Mouse (Mus musculus) lung, adult 2 months (tissue): ENCODE data around the gene Krt6a. TPM values are rescaled to one million over a fixed set of nuclear protein-coding genes. Genes with fewer than 3 reads are reported as not detected.
"Not testable (repeated sequence)": the region's sequence is repeated elsewhere in the genome, so short reads cannot be mapped to it uniquely, and the experiment has no call there.

Source experiments
- DNase-seq: peaks from one replicate; pipeline ENCODE4 v3.0.0; 2022
- H3K4me1 ChIP-seq: fragments of 200-500 bp; 2 replicates; pipeline ENCODE4 v1.6.1; 2011; ENCODE audit warnings: low read length; ENCODE audit not compliant: control insufficient read depth, insufficient read depth
- H3K4me3 ChIP-seq: fragments of 200-500 bp; replicated peaks from 2 replicates; pipeline ENCODE3; 2011; ENCODE audit warnings: low read depth, mild to moderate bottlenecking, control low read depth, low read length; ENCODE audit errors: extremely low read depth
- CTCF ChIP-seq: fragments of 200-500 bp; IDR thresholded peaks from 2 replicates; pipeline ENCODE4 v1.5.1; 2011; ENCODE audit warnings: mild to moderate bottlenecking, low read length, control low read depth; ENCODE audit not compliant: insufficient read depth
- POLR2A ChIP-seq: fragments of 200-500 bp; IDR thresholded peaks from 2 replicates; pipeline ENCODE4 v1.6.1; 2011; ENCODE audit warnings: low read depth, mild to moderate bottlenecking, control low read depth, low read length, borderline replicate concordance; ENCODE audit errors: extremely low read depth
- WGBS: fragments of 180-500 bp; shearing (Covaris S2); methylation state at CpG from one replicate; pipeline ENCODE4 v1.1.7; 2018; 5-methylcytosine and 5-hydroxymethylcytosine counted together
- polyA plus RNA-seq: library from polyadenylated mRNA; depleted of rRNA; stranded (reverse); fragments of >200 nt; gene quantifications from 2 replicates; pipeline ENCODE4 v1.2.3, GENCODE M21; 2012; rRNA removed

Gene Krt6a
- polyA plus RNA-seq, 1 experiment: 7.3 TPM

GRCm38 (mm10) chr15:101704066-101704465, 10.0 kb upstream of the Krt6a start:
- 69% methylated on average over 4 of the region's 4 CpGs for WGBS
- DNase-seq: no peak
- H3K4me3 ChIP-seq: no peak overlapping the region
- H3K4me1 ChIP-seq: no peaks in the 10 kb centered on the region
- TF ChIP-seq POLR2A (no peak), CTCF (no peak)

- no peak for DNase-seq
- TF ChIP-seq POLR2A (no peak), CTCF (no peak)
- 35% methylated on average over 2 of the region's 2 CpGs for WGBS
- H3K4me1 ChIP-seq: no peaks in the 10 kb centered on the region
- H3K4me3 ChIP-seq: no peak overlapping the region
Observed at GRCm38 (mm10) chr15:101702380-101702779, 8.3 kb upstream of the Krt6a start.

- no peaks in the 10 kb centered on the region for H3K4me1 ChIP-seq
- no peak overlapping the region for H3K4me3 ChIP-seq
- 68% methylated on average over 8 of the region's 8 CpGs for WGBS
- DNase-seq: no peak
- TF ChIP-seq CTCF (no peak), POLR2A (no peak)
Observed at GRCm38 (mm10) chr15:101699866-101700265, 5.8 kb upstream of the Krt6a start.

- TF ChIP-seq CTCF (no peak), POLR2A (no peak)
- DNase-seq: no peak
- 27% methylated on average over 3 of the region's 3 CpGs for WGBS
- Histone ChIP-seq H3K4me3 (no peak overlapping the region), H3K4me1 (no peaks in the 10 kb centered on the region)
Observed at GRCm38 (mm10) chr15:101699192-101699591, 5.1 kb upstream of the Krt6a start.

- Histone ChIP-seq H3K4me3 (no peak overlapping the region), H3K4me1 (no peaks in the 10 kb centered on the region)
- WGBS: 69% methylated on average over 8 of the region's 8 CpGs
- TF ChIP-seq POLR2A (no peak), CTCF (no peak)
- no peak for DNase-seq
Observed at GRCm38 (mm10) chr15:101697326-101698188, 3.5 kb upstream of the Krt6a start.

- 93% methylated on average over 5 of the region's 5 CpGs for WGBS
- H3K4me3 ChIP-seq, H3K4me1 ChIP-seq, DNase-seq: not testable (repeated sequence)
Observed at GRCm38 (mm10) chr15:101690460-101690859, 3.6 kb downstream of the Krt6a start.

- TF ChIP-seq CTCF: no peak
- TF ChIP-seq POLR2A: no peak
- DNase-seq: no peak
- Histone ChIP-seq H3K4me1 (no peaks in the 10 kb centered on the region), H3K4me3 (no peak overlapping the region)
- WGBS: 63% methylated on average over 2 of the region's 2 CpGs
Observed at GRCm38 (mm10) chr15:101688161-101688560, 5.9 kb downstream of the Krt6a start.

GRCm38 (mm10) chr15:101680187-101680586, 13.9 kb downstream of the Krt6a start, which contains the start of gene Krt6b:
Gene Krt6b, minus strand, starts transcription at chr15:101680287.
- WGBS: 67% methylated on average over 2 of the region's 2 CpGs
- TF ChIP-seq CTCF (no peak), POLR2A (no peak)

GRCm38 (mm10) chr15:101675978-101676377, 18.1 kb downstream of the Krt6a start:
- DNase-seq: no peak
- TF ChIP-seq POLR2A (no peak), CTCF (no peak)
- no peaks in the 10 kb centered on the region for H3K4me1 ChIP-seq
- WGBS: 77% methylated on average over 1 of the region's 1 CpGs
- H3K4me3 ChIP-seq: no peak overlapping the region

More at GRCm38 (mm10) chr15:101680187-101680586, 13.9 kb downstream of the Krt6a start, which contains the start of gene Krt6b:
- Histone ChIP-seq H3K4me3 (no peak within 1 kb of the TSS), H3K4me1 (no peaks in the 10 kb centered on the region)
- no peak for DNase-seq

GRCm38 (mm10) chr15:101652736-101653265, 41.3 kb downstream of the Krt6a start:
- Histone ChIP-seq H3K4me1 (no peaks in the 10 kb centered on the region), H3K4me3 (no peak overlapping the region)
- 77% methylated on average over 5 of the region's 5 CpGs for WGBS
- TF ChIP-seq CTCF (no peak), POLR2A (no peak)
- DNase-seq: no peak

GRCm38 (mm10) chr15:101647280-101647679, 46.8 kb downstream of the Krt6a start, which contains the start of gene Gm5478:
Gene Gm5478, minus strand, starts transcription at chr15:101647380.
- WGBS: 66% methylated on average over 3 of the region's 3 CpGs
- Histone ChIP-seq H3K4me3 (no peak within 1 kb of the TSS), H3K4me1 (no peaks in the 10 kb centered on the region)
- TF ChIP-seq POLR2A: no peak
- DNase-seq: no peak

Other genes starting within 250 kb of the Krt6a start
- not detected in 2 replicates for gene Krt88, start 246.6 kb downstream of the Krt6a start, polyA plus RNA-seq
- gene Krt81, start 230.6 kb downstream of the Krt6a start, polyA plus RNA-seq: not detected in 2 replicates
- gene Krt86, start 220.8 kb downstream of the Krt6a start, polyA plus RNA-seq: 0.09 and 0.12 TPM in 2 replicates
- gene Krt83, start 202.8 kb downstream of the Krt6a start, polyA plus RNA-seq: 0.06 and 0.25 TPM in 2 replicates
- gene Gm49425, start 177.0 kb downstream of the Krt6a start, polyA plus RNA-seq: not detected in 2 replicates
- gene Krt84, start 161.5 kb downstream of the Krt6a start, polyA plus RNA-seq: 0.13 TPM in 1 of 2 replicates, not detected in the other
- gene Krt82, start 143.6 kb downstream of the Krt6a start, polyA plus RNA-seq: not detected in 2 replicates
- gene Krt90, start 131.4 kb downstream of the Krt6a start, polyA plus RNA-seq: 0.22 TPM in 1 of 2 replicates, not detected in the other
- gene Krt75, start 120.4 kb downstream of the Krt6a start, polyA plus RNA-seq: 0.14 TPM in 1 of 2 replicates, not detected in the other
- not detected in 2 replicates for gene Gm5414, start 66.1 kb downstream of the Krt6a start, polyA plus RNA-seq
- gene Gm5478, start 46.9 kb downstream of the Krt6a start, polyA plus RNA-seq: not detected in 2 replicates
- gene Krt6b, start 14.0 kb downstream of the Krt6a start, polyA plus RNA-seq: 1.5 TPM in 1 of 2 replicates, not detected in the other
- 0.79 and 103 TPM in 2 replicates for gene Krt5, start 18.6 kb upstream of the Krt6a start, polyA plus RNA-seq
- not detected in 2 replicates for gene Krt71, start 48.8 kb upstream of the Krt6a start, polyA plus RNA-seq
- gene Krt72, start 92.2 kb upstream of the Krt6a start, polyA plus RNA-seq: not detected in 2 replicates
- gene Krt73, start 108.0 kb upstream of the Krt6a start, polyA plus RNA-seq: not detected in 2 replicates
- not detected in 2 replicates for gene Krt2, start 123.9 kb upstream of the Krt6a start, polyA plus RNA-seq
- gene Krt1, start 156.5 kb upstream of the Krt6a start, polyA plus RNA-seq: 0.26 and 0.57 TPM in 2 replicates
- gene Krt77, start 175.4 kb upstream of the Krt6a start, polyA plus RNA-seq: not detected in 2 replicates
- gene Krt76, start 198.6 kb upstream of the Krt6a start, polyA plus RNA-seq: 0.46 TPM in 1 of 2 replicates, not detected in the other
- 0.25 and 1,733 TPM in 2 replicates for gene Krt4, start 230.4 kb upstream of the Krt6a start, polyA plus RNA-seq
- 24.6 and 32.7 TPM in 2 replicates for gene Krt79, start 246.0 kb upstream of the Krt6a start, polyA plus RNA-seq